Mouse (Mus musculus): ENCODE results near the gene Xpot. TPM values are rescaled to one million over a fixed set of nuclear protein-coding genes. Genes with fewer than 3 reads are reported as not detected.

Gene Xpot
- polyA plus RNA-seq, 1 experiment: not detected

GRCm38 (mm10) chr10:121556263-121556662 is 69.9 kb downstream of the Xpot start:
- Histone ChIP-seq H3K4me1 (ENCODE audit: control insufficient read depth, insufficient read depth, low read length) (peaks cover 9% of the 10 kb centered on the region), H3K4me3 (ENCODE audit: insufficient read depth, low read depth, low read length) (no peak overlapping the region), H3K27ac (ENCODE audit: insufficient read depth, low read depth, low read length) (no peak overlapping the region)
- 68% methylated on average over 6 of the region's 6 CpGs for WGBS
- TF ChIP-seq POLR2A (IDR thresholded peaks at IDR 0.05; ENCODE audit: insufficient read depth, low read depth, low read length) (no peak), CTCF (IDR thresholded peaks at IDR 0.05; ENCODE audit: insufficient read depth, low read depth, low read length) (no peak)

GRCm38 (mm10) chr10:121550334-121550733 is 75.8 kb downstream of the Xpot start:
- H3K4me1 ChIP-seq (ENCODE audit: control insufficient read depth, insufficient read depth, low read length): peaks cover 8% of the 10 kb centered on the region; the same call in 1 of the 2 replicates
- TF ChIP-seq POLR2A (IDR thresholded peaks at IDR 0.05; ENCODE audit: insufficient read depth, low read depth, low read length) (no peak), CTCF (IDR thresholded peaks at IDR 0.05; ENCODE audit: insufficient read depth, low read depth, low read length) (no peak)
- 83% methylated on average over 9 of the region's 9 CpGs for WGBS
- H3K4me3 ChIP-seq (ENCODE audit: insufficient read depth, low read depth, low read length): no peak overlapping the region
- H3K27ac ChIP-seq (ENCODE audit: insufficient read depth, low read depth, low read length): no peak overlapping the region

- H3K27ac ChIP-seq (ENCODE audit: insufficient read depth, low read depth, low read length): no peak overlapping the region
- no peak for TF ChIP-seq CTCF (IDR thresholded peaks at IDR 0.05; ENCODE audit: insufficient read depth, low read depth, low read length)
- TF ChIP-seq POLR2A (IDR thresholded peaks at IDR 0.05; ENCODE audit: insufficient read depth, low read depth, low read length): no peak
- WGBS: 86% methylated on average over 5 of the region's 5 CpGs
Observed at GRCm38 (mm10) chr10:121549670-121550069, 76.5 kb downstream of the Xpot start.

GRCm38 (mm10) chr10:121547162-121547561 is 79.0 kb downstream of the Xpot start:
- H3K27ac ChIP-seq (ENCODE audit: insufficient read depth, low read depth, low read length): peak overlapping the region; percentile 54; the same call in 1 of the 2 replicates
- peaks cover 5% of the 10 kb centered on the region; the same call in 1 of the 2 replicates for H3K4me1 ChIP-seq (ENCODE audit: control insufficient read depth, insufficient read depth, low read length)
- H3K4me3 ChIP-seq (ENCODE audit: insufficient read depth, low read depth, low read length): no peak overlapping the region
- 37% methylated on average over 6 of the region's 6 CpGs for WGBS
- TF ChIP-seq CTCF (IDR thresholded peaks at IDR 0.05; ENCODE audit: insufficient read depth, low read depth, low read length) (no peak), POLR2A (IDR thresholded peaks at IDR 0.05; ENCODE audit: insufficient read depth, low read depth, low read length) (no peak)

More at GRCm38 (mm10) chr10:121549670-121550069, 76.5 kb downstream of the Xpot start:
- Histone ChIP-seq H3K4me3 (ENCODE audit: insufficient read depth, low read depth, low read length) (no peak overlapping the region), H3K4me1 (ENCODE audit: control insufficient read depth, insufficient read depth, low read length) (peaks cover 8% of the 10 kb centered on the region; the same call in 1 of the 2 replicates)

GRCm38 (mm10) chr10:121543577-121543976 is 82.6 kb downstream of the Xpot start:
- Histone ChIP-seq H3K4me1 (ENCODE audit: control insufficient read depth, insufficient read depth, low read length) (peaks cover 5% of the 10 kb centered on the region; the same call in 1 of the 2 replicates), H3K27ac (ENCODE audit: insufficient read depth, low read depth, low read length) (no peak overlapping the region), H3K4me3 (ENCODE audit: insufficient read depth, low read depth, low read length) (no peak overlapping the region)
- no peak for TF ChIP-seq POLR2A (IDR thresholded peaks at IDR 0.05; ENCODE audit: insufficient read depth, low read depth, low read length)
- TF ChIP-seq CTCF (IDR thresholded peaks at IDR 0.05; ENCODE audit: insufficient read depth, low read depth, low read length): no peak
- WGBS: 98% methylated on average over 6 of the region's 6 CpGs

- Histone ChIP-seq H3K4me3 (ENCODE audit: insufficient read depth, low read depth, low read length) (no peak overlapping the region), H3K27ac (ENCODE audit: insufficient read depth, low read depth, low read length) (no peak overlapping the region), H3K4me1 (ENCODE audit: control insufficient read depth, insufficient read depth, low read length) (no peaks in the 10 kb centered on the region)
- WGBS: 96% methylated on average over 3 of the region's 3 CpGs
- no peak for TF ChIP-seq POLR2A (IDR thresholded peaks at IDR 0.05; ENCODE audit: insufficient read depth, low read depth, low read length)
- no peak for TF ChIP-seq CTCF (IDR thresholded peaks at IDR 0.05; ENCODE audit: insufficient read depth, low read depth, low read length)
Observed at GRCm38 (mm10) chr10:121542156-121542555, 84.0 kb downstream of the Xpot start.

Other genes starting within 250 kb of the Xpot start
- not detected in 2 replicates for gene Rassf3, start 150.0 kb downstream of the Xpot start, polyA plus RNA-seq (2012; ENCODE audit: insufficient read depth, insufficient read length, low replicate concordance, missing spikeins)
- gene Tbk1, start 39.5 kb downstream of the Xpot start, polyA plus RNA-seq (2012; ENCODE audit: insufficient read depth, insufficient read length, low replicate concordance, missing spikeins): 288 TPM in 1 of 2 replicates, not detected in the other
- not detected in 2 replicates for gene D930020B18Rik, start 15.3 kb upstream of the Xpot start, polyA plus RNA-seq (2012; ENCODE audit: insufficient read depth, insufficient read length, low replicate concordance, missing spikeins)
- not detected in 2 replicates for gene BC048403, start 113.6 kb upstream of the Xpot start, polyA plus RNA-seq (2012; ENCODE audit: insufficient read depth, insufficient read length, low replicate concordance, missing spikeins)